Mouse (Mus musculus) hindbrain, embryonic 14.5 days (tissue): ENCODE measurements around the gene Cldn4. TPM values are rescaled to one million over a fixed set of nuclear protein-coding genes. Genes with fewer than 3 reads are reported as not detected.

ENCODE experiments used
- ATAC-seq: fragments of 200-750 bp; cut with Nextera tagmentation; 2 replicates; pipeline ENCODE4 v1.8.0; 2017; ENCODE audit warnings: moderate number of reproducible peaks, mild to moderate bottlenecking, moderate TSS enrichment, moderate library complexity; ENCODE audit not compliant: low FRiP score
- DNase-seq: peaks from one replicate; pipeline ENCODE4 v3.0.0-alpha.2; 2015; ENCODE audit warnings: low spot score
- H3K27ac ChIP-seq: fragments of 300-500 bp; sonication (generic); 2 replicates; pipeline ENCODE4 v1.5.1; 2014; ENCODE audit warnings: mild to moderate bottlenecking, moderate library complexity
- H3K27me3 ChIP-seq: fragments of 300-500 bp; sonication (generic); 2 replicates; pipeline ENCODE4 v1.6.1; 2014; ENCODE audit warnings: mild to moderate bottlenecking, low read length, mixed read lengths; ENCODE audit not compliant: control insufficient read depth, insufficient read depth
- H3K36me3 ChIP-seq: fragments of 300-500 bp; sonication (generic); replicated peaks from 2 replicates; pipeline ENCODE4 v1.6.1; 2014; ENCODE audit not compliant: control insufficient read depth, insufficient read depth
- H3K4me1 ChIP-seq: fragments of 300-500 bp; sonication (generic); replicated peaks from 2 replicates; pipeline ENCODE4 v1.6.1; 2014; ENCODE audit warnings: antibody characterized with exemption, low read length, mixed read lengths; ENCODE audit not compliant: control insufficient read depth, insufficient read depth
- H3K4me2 ChIP-seq: fragments of 300-500 bp; sonication (generic); replicated peaks from 2 replicates; pipeline ENCODE4 v1.6.1; 2014; ENCODE audit warnings: mild to moderate bottlenecking, moderate library complexity
- H3K4me3 ChIP-seq: fragments of 300-500 bp; sonication (generic); replicated peaks from 2 replicates; pipeline ENCODE4 v1.5.1; 2014; ENCODE audit warnings: mild to moderate bottlenecking, low read length
- H3K9ac ChIP-seq: fragments of 300-500 bp; sonication (generic); 2 replicates; pipeline ENCODE4 v1.6.1; 2014
- H3K9me3 ChIP-seq: fragments of 300-500 bp; sonication (generic); 2 replicates; pipeline ENCODE4 v1.6.1; 2016; ENCODE audit warnings: low read length; ENCODE audit not compliant: control insufficient read depth
- WGBS: fragments of 180-500 bp; shearing (Covaris S2); extraction: QIAGEN DNeasy Blood & Tissue Kit; methylation state at CpG from one replicate; pipeline ENCODE4 v1.1.7; 2014; 5-methylcytosine and 5-hydroxymethylcytosine counted together
- polyA plus RNA-seq: library from polyadenylated mRNA; unstranded; fragments of >200 nt; fragmentation: Nextera tagmentation; extraction: Ambion mirVana; gene quantifications from 2 replicates; pipeline ENCODE4 v1.2.1, GENCODE M21; 2014

The Cldn4 gene
- polyA plus RNA-seq, 1 experiment from 2014 or later, result not detected

GRCm38 (mm10) chr5:134911901-134912300, 34.8 kb downstream of the Cldn4 start:
- ATAC-seq, result no peak
- Histone ChIP-seq H3K4me3 (no peak overlapping the region), H3K4me2 (no peak overlapping the region), H3K9me3 (no peaks in the 10 kb centered on the region), H3K27ac (no peak overlapping the region), H3K9ac (no peak overlapping the region), H3K36me3 (no peaks in the 10 kb centered on the region), H3K27me3 (no peaks in the 10 kb centered on the region), H3K4me1 (no peaks in the 10 kb centered on the region)
- 90% methylated on average over 2 of the region's 2 CpGs for WGBS
- no peak for DNase-seq

DNA sequence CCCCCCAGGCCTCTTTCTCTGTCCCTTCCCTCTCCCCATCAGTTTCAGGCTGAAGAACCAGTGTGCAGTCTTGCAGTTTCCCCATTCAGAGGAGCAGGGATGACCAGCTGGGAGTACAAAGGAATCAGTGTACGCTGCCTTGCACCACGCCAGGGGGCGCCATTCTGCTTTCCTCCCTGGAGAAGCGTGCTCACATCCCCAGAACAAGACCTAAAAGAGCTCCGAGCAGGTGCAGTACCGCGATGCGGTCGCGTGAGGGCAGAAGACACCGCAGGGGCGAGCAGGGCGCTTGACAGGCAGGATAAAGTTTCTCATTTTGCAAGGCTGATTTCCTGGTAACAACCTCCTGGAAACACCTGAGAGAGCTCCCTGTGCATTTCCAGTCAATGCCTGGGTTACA, 39.6 kb downstream of the Cldn4 start:
- no peaks in the 10 kb centered on the region for H3K4me1 ChIP-seq
- no peak overlapping the region for H3K27ac ChIP-seq
- no peaks in the 10 kb centered on the region for H3K27me3 ChIP-seq
- no peak overlapping the region for H3K4me3 ChIP-seq
- no peaks in the 10 kb centered on the region for H3K9me3 ChIP-seq
- peak; percentile 48; the same call in 1 of the 2 replicates for ATAC-seq
- peak; percentile 85 for DNase-seq
- H3K4me2 ChIP-seq, result no peak overlapping the region
- no peak overlapping the region for H3K9ac ChIP-seq
- WGBS, result 1% methylated on average over 13 of the region's 13 CpGs
- no peaks in the 10 kb centered on the region for H3K36me3 ChIP-seq

DNA sequence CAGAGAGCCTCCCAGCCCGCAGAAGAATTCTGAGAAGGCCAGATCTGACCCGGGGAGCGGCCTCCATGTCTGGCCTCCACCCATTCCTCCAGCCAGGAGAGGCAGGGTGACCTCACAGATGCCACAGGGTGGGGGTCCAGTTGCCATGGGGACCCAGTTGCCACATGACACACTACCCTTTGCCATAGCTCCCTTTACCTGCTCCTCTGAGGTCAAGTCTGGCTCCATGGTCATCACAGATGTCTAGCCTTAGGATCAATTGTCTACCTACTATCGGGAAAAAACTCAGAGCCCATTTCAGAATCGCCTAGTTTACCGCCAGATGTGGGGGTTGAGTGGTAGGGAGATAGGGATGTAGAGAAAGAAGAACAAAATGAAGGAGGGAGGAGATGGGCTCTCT, 40.1 kb downstream of the Cldn4 start, which contains the start of gene Tmem270:
Tmem270 (minus strand) TSS at position 101 of the 400 bp plus-strand sequence.
- no peak within 1 kb of the TSS for H3K4me3 ChIP-seq
- H3K4me2 ChIP-seq, result no peak within 1 kb of the TSS
- DNase-seq, result no peak
- no peaks in the 10 kb centered on the region for H3K36me3 ChIP-seq
- H3K4me1 ChIP-seq, result no peaks in the 10 kb centered on the region
- no peak within 1 kb of the TSS for H3K9ac ChIP-seq
- 77% methylated on average over 6 of the region's 6 CpGs for WGBS
- H3K27ac ChIP-seq, result no peak within 1 kb of the TSS
- ATAC-seq, result no peak
- no peaks in the 10 kb centered on the region for H3K27me3 ChIP-seq
- H3K9me3 ChIP-seq, result no peaks in the 10 kb centered on the region

GRCm38 (mm10) chr5:134901644-134902027, 45.1 kb downstream of the Cldn4 start:
- H3K27me3 ChIP-seq, result no peaks in the 10 kb centered on the region
- DNase-seq, result no peak
- no peak overlapping the region for H3K4me3 ChIP-seq
- no peaks in the 10 kb centered on the region for H3K36me3 ChIP-seq
- 79% methylated on average over 8 of the region's 8 CpGs for WGBS
- no peaks in the 10 kb centered on the region for H3K9me3 ChIP-seq
- H3K9ac ChIP-seq, result no peak overlapping the region
- ATAC-seq, result no peak
- no peak overlapping the region for H3K27ac ChIP-seq
- no peak overlapping the region for H3K4me2 ChIP-seq
- H3K4me1 ChIP-seq, result 0 out of 2 replicates have a peak, but pooled peaks cover 4% of the 10 kb centered on the region

DNA sequence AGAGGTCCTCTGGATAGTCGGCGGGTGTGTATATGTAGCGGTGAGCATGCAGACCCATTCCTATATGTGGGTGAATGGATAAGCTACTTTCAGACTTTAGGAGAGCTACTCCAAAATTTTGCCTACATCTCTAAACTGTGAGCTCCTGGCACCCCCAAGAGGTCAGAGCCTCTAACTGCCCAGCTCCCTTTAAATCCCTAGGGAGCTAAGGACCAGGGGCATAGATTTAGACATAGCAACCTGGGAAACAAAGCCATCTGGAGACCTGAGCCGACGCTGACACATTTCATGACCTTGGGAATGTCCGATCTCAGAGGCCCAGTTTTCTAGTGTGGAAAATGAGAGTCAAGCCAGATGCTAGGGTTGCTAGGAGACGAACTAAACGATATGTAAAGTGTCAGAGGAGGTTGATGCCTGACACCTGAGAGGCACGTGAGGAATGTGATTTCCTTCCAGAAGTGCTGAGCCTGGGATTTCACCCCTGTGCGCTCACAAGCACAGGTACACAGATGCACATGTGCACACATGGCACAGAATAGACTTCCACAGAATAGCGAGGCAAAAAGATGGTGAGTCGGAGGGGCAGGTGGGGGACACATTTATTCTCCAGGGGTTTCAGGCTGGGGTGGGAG, 45.6 kb downstream of the Cldn4 start:
- no peaks in the 10 kb centered on the region for H3K36me3 ChIP-seq
- no peak overlapping the region for H3K9ac ChIP-seq
- H3K27me3 ChIP-seq, result no peaks in the 10 kb centered on the region
- H3K9me3 ChIP-seq, result no peaks in the 10 kb centered on the region
- WGBS, result 42% methylated on average over 12 of the region's 12 CpGs
- no peak overlapping the region for H3K27ac ChIP-seq
- no peak overlapping the region for H3K4me3 ChIP-seq
- ATAC-seq, result no peak
- H3K4me1 ChIP-seq, result 0 out of 2 replicates have a peak, but pooled peaks cover 4% of the 10 kb centered on the region
- no peak overlapping the region for H3K4me2 ChIP-seq
- peak; percentile 58 for DNase-seq

DNA sequence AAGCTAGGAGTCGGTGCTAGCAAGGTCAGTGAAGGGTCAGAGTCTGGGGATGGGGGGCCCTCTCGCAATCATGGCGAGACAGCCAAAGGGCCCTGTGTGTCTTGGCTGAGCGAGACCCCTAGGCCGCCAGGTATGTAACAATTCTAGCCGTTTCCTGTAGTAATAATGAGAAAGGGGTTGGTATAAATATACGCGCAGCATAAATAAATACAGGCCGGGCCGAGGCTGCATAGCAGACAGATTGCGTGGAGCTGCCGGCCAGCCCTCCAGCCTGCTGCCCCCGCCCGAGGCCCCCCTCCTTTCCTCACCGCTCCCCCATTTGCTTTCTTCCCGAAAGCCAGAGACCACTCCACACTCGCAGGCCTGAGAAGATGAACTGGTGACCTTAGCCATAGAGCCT, 49.1 kb downstream of the Cldn4 start:
- 74% methylated on average over 17 of the region's 17 CpGs for WGBS

GRCm38 (mm10) chr5:134896965-134897364, 49.8 kb downstream of the Cldn4 start:
- no peaks in the 10 kb centered on the region for H3K27me3 ChIP-seq
- H3K9ac ChIP-seq, result no peak overlapping the region
- DNase-seq (no peak), ATAC-seq (no peak)
- H3K4me2 ChIP-seq, result no peak overlapping the region
- no peak overlapping the region for H3K27ac ChIP-seq
- 0 out of 2 replicates have a peak, but pooled peaks cover 4% of the 10 kb centered on the region for H3K4me1 ChIP-seq
- H3K36me3 ChIP-seq, result no peaks in the 10 kb centered on the region
- no peak overlapping the region for H3K4me3 ChIP-seq
- WGBS, result 77% methylated on average over 8 of the region's 8 CpGs
- no peaks in the 10 kb centered on the region for H3K9me3 ChIP-seq

More for the DNA sequence above, 49.1 kb downstream of the Cldn4 start:
- H3K4me3 ChIP-seq, result no peak overlapping the region
- ATAC-seq (no peak), DNase-seq (no peak)
- H3K9me3 ChIP-seq, result no peaks in the 10 kb centered on the region
- no peak overlapping the region for H3K4me2 ChIP-seq
- no peaks in the 10 kb centered on the region for H3K36me3 ChIP-seq
- no peaks in the 10 kb centered on the region for H3K27me3 ChIP-seq
- no peak overlapping the region for H3K27ac ChIP-seq
- 0 out of 2 replicates have a peak, but pooled peaks cover 4% of the 10 kb centered on the region for H3K4me1 ChIP-seq
- no peak overlapping the region for H3K9ac ChIP-seq

DNA sequence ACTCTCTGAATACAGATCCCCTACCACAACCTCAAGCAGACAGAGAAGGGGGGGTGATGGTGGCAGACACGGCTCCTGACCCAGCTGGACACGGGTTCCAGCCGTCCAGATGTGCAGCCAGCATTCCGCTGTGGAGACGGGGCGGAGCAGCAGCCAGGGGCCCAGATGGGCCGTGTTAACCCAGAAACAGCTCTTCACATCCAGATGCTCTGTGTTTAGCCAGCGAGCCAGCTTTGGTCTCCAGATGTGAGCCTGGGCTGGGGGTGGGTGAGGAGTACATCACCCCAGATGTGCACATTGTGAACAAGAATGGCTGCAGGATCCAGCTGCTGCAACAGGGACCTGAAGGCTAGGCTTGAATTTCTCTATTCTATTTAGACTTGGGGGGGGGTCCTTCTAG, 51.4 kb downstream of the Cldn4 start:
- no peaks in the 10 kb centered on the region for H3K36me3 ChIP-seq
- no peak overlapping the region for H3K9ac ChIP-seq
- no peaks in the 10 kb centered on the region for H3K9me3 ChIP-seq
- DNase-seq (no peak), ATAC-seq (no peak)
- no peak overlapping the region for H3K4me3 ChIP-seq
- WGBS, result 85% methylated on average over 8 of the region's 8 CpGs
- no peaks in the 10 kb centered on the region for H3K27me3 ChIP-seq
- H3K27ac ChIP-seq, result no peak overlapping the region
- no peak overlapping the region for H3K4me2 ChIP-seq
- H3K4me1 ChIP-seq, result no peaks in the 10 kb centered on the region
